Mouse (Mus musculus) heart, embryonic 11.5 days (tissue): ENCODE measurements around the gene Dgkz. TPM values are rescaled to one million over a fixed set of nuclear protein-coding genes. Genes with fewer than 3 reads are reported as not detected.

Experiments
- ATAC-seq: fragments of 200-750 bp; cut with Nextera tagmentation; replicated peaks from 2 replicates; pipeline ENCODE4 v1.8.0; 2017; ENCODE audit warnings: moderate library complexity; ENCODE audit not compliant: insufficient number of reproducible peaks, low FRiP score, low TSS enrichment
- H3K27ac ChIP-seq: fragments of 300-500 bp; sonication (generic); 2 replicates; pipeline ENCODE4 v1.5.1; 2014; ENCODE audit warnings: mild to moderate bottlenecking, low read depth, low read length
- H3K27me3 ChIP-seq: fragments of 300-500 bp; sonication (generic); 2 replicates; pipeline ENCODE4 v1.6.1; 2014; ENCODE audit warnings: mild to moderate bottlenecking, low read length, mixed read lengths; ENCODE audit not compliant: control insufficient read depth, insufficient read depth
- H3K36me3 ChIP-seq: fragments of 300-500 bp; sonication (generic); 2 replicates; pipeline ENCODE4 v1.6.1; 2014; ENCODE audit warnings: mild to moderate bottlenecking, low read length, moderate library complexity, mixed read lengths; ENCODE audit not compliant: control insufficient read depth, insufficient read depth
- H3K4me1 ChIP-seq: fragments of 300-500 bp; sonication (generic); 2 replicates; pipeline ENCODE4 v1.6.1; 2014; ENCODE audit warnings: low read length; ENCODE audit not compliant: control insufficient read depth, insufficient read depth
- H3K4me2 ChIP-seq: fragments of 300-500 bp; sonication (generic); 2 replicates; pipeline ENCODE4 v1.6.1; 2014; ENCODE audit warnings: mild to moderate bottlenecking, moderate library complexity
- H3K4me3 ChIP-seq: fragments of 300-500 bp; sonication (generic); 2 replicates; pipeline ENCODE4 v1.5.1; 2014; ENCODE audit warnings: low read depth, low read length
- H3K9ac ChIP-seq: fragments of 300-500 bp; sonication (generic); 2 replicates; pipeline ENCODE4 v1.6.1; 2014; ENCODE audit warnings: mild to moderate bottlenecking, low read depth, low read length, moderate library complexity
- H3K9me3 ChIP-seq: fragments of 300-500 bp; sonication (generic); replicated peaks from 2 replicates; pipeline ENCODE4 v1.6.1; 2016; ENCODE audit warnings: low read length; ENCODE audit not compliant: control insufficient read depth
- WGBS: fragments of 180-500 bp; shearing (Covaris S2); extraction: QIAGEN DNeasy Blood & Tissue Kit; methylation state at CpG from one replicate; pipeline ENCODE4 v1.1.7; 2014; ENCODE audit not compliant: insufficient replicate concordance; 5-methylcytosine and 5-hydroxymethylcytosine counted together
- polyA plus RNA-seq: library from polyadenylated mRNA; unstranded; fragments of >200 nt; fragmentation: Nextera tagmentation; extraction: Ambion mirVana; gene quantifications from 2 replicates; pipeline ENCODE4 v1.2.1, GENCODE M21; 2014

The Dgkz gene
- polyA plus RNA-seq, 1 experiment from 2014 or later: 42.1 TPM

- WGBS: 5% methylated on average over 54 of the region's 54 CpGs
- H3K27ac ChIP-seq: no peak overlapping the region
- no peak for ATAC-seq
- H3K4me3 ChIP-seq: peak overlapping the region; percentile 53
- H3K36me3 ChIP-seq: no peaks in the 10 kb centered on the region
- peak overlapping the region; percentile 59 for H3K4me2 ChIP-seq
- peaks cover 10% of the 10 kb centered on the region for H3K4me1 ChIP-seq
- H3K9me3 ChIP-seq: no peaks in the 10 kb centered on the region
- H3K27me3 ChIP-seq: peaks cover 47% of the 10 kb centered on the region
- no peak overlapping the region for H3K9ac ChIP-seq
Observed at GRCm38 (mm10) chr2:91923415-91924337, 52.0 kb downstream of the Dgkz start.

- Histone ChIP-seq H3K27me3 (peaks cover 43% of the 10 kb centered on the region), H3K4me3 (peak overlapping the region; percentile 53), H3K36me3 (0 out of 2 replicates have a peak, but pooled peaks cover 2% of the 10 kb centered on the region), H3K9me3 (no peaks in the 10 kb centered on the region), H3K4me1 (peaks cover 10% of the 10 kb centered on the region), H3K4me2 (peak overlapping the region; percentile 95), H3K27ac (no peak overlapping the region), H3K9ac (no peak overlapping the region)
- no peak for ATAC-seq
- WGBS: 3% methylated on average over 37 of the region's 37 CpGs
Observed at GRCm38 (mm10) chr2:91922586-91923414, 52.9 kb downstream of the Dgkz start.

- under 1% methylated on average over 56 of the region's 64 CpGs for WGBS
- Histone ChIP-seq H3K4me3 (peak overlapping the region; percentile 53), H3K9ac (no peak overlapping the region), H3K27ac (no peak overlapping the region), H3K9me3 (no peaks in the 10 kb centered on the region), H3K36me3 (peaks cover 3% of the 10 kb centered on the region; the same call in 1 of the 2 replicates), H3K4me1 (peaks cover 10% of the 10 kb centered on the region), H3K27me3 (peaks cover 43% of the 10 kb centered on the region), H3K4me2 (peak overlapping the region; percentile 95)
- peak; percentile 37; the same call in 1 of the 2 replicates for ATAC-seq
Observed at GRCm38 (mm10) chr2:91921790-91922570, 53.7 kb downstream of the Dgkz start.

- no peak overlapping the region for H3K27ac ChIP-seq
- H3K36me3 ChIP-seq: peaks cover 3% of the 10 kb centered on the region; the same call in 1 of the 2 replicates
- no peak overlapping the region for H3K9ac ChIP-seq
- H3K4me3 ChIP-seq: peak overlapping the region; percentile 53
- ATAC-seq: no peak
- peaks cover 12% of the 10 kb centered on the region for H3K4me1 ChIP-seq
- peaks cover 43% of the 10 kb centered on the region for H3K27me3 ChIP-seq
- H3K9me3 ChIP-seq: no peaks in the 10 kb centered on the region
- H3K4me2 ChIP-seq: peak overlapping the region; percentile 95
- 4% methylated on average over 31 of the region's 31 CpGs for WGBS
Observed at GRCm38 (mm10) chr2:91921181-91921789, 54.4 kb downstream of the Dgkz start.

DNA sequence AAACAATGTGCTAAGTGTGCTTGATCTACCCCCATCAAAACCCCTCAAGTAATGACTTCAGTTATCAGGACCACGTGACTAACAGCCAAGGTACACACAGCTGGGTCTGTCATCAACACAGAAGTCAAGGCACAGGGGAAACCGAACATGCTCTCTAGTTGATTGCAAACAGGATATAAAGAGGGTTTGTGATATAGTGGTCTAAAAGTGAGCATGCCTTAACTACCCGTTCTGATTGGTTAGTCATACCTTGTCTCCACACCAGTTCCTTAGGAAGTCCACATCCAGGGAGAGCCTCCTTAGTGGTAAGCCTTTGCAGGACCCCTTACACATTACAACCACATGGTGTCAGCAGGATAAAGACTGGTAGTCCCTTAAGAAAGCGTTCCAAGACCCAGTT is 55.5 kb downstream of the Dgkz start:
- Histone ChIP-seq H3K4me1 (peaks cover 13% of the 10 kb centered on the region), H3K27ac (no peak overlapping the region), H3K4me3 (no peak overlapping the region), H3K27me3 (peaks cover 43% of the 10 kb centered on the region), H3K4me2 (no peak overlapping the region), H3K36me3 (peaks cover 3% of the 10 kb centered on the region; the same call in 1 of the 2 replicates), H3K9me3 (no peaks in the 10 kb centered on the region), H3K9ac (no peak overlapping the region)
- ATAC-seq: no peak
- WGBS: 66% methylated on average over 4 of the region's 4 CpGs

GRCm38 (mm10) chr2:91917096-91917495 is 58.6 kb downstream of the Dgkz start:
- ATAC-seq: no peak
- Histone ChIP-seq H3K4me2 (no peak overlapping the region), H3K4me1 (0 out of 2 replicates have a peak, but pooled peaks cover 11% of the 10 kb centered on the region), H3K4me3 (no peak overlapping the region), H3K27me3 (peaks cover 18% of the 10 kb centered on the region), H3K27ac (no peak overlapping the region), H3K36me3 (peaks cover 7% of the 10 kb centered on the region; the same call in 1 of the 2 replicates), H3K9me3 (no peaks in the 10 kb centered on the region), H3K9ac (no peak overlapping the region)
- WGBS: 87% methylated on average over 7 of the region's 7 CpGs

DNA sequence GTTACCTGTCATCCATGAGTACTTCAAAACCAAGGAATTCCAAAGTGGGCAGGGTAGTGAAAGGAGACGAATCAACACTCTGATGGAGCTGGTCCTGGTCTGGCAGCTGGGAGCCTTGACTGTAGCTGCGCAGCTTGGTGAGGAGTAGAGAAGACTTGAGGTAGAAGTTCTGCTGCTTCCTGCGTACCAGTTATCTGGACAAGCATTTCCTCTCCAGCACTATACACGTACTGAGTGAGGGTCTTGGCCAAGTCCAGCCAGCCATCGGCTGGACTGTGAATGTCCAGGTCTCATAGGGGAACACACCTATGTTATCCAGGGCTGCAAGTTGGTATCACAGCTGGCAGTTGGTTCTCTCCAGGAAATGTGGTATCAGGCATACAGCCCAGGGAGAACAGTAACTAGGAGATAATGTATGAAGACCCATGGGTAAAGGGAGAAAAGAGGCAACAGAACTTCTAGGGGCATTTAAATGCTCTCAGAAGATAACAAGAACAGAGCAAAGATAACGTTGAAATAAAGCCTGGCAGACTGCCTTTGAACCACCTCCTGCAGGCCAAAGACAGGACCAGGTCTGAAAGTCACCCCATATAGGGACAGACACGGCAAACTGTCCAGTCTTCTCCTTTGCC is 59.2 kb downstream of the Dgkz start:
- no peak overlapping the region for H3K9ac ChIP-seq
- H3K9me3 ChIP-seq: no peaks in the 10 kb centered on the region
- no peak for ATAC-seq
- 0 out of 2 replicates have a peak, but pooled peaks cover 8% of the 10 kb centered on the region for H3K4me1 ChIP-seq
- H3K36me3 ChIP-seq: peaks cover 13% of the 10 kb centered on the region
- no peak overlapping the region for H3K4me2 ChIP-seq
- WGBS: 59% methylated on average over 7 of the region's 7 CpGs
- H3K27me3 ChIP-seq: peaks cover 12% of the 10 kb centered on the region
- H3K4me3 ChIP-seq: no peak overlapping the region
- no peak overlapping the region for H3K27ac ChIP-seq
